Mouse (Mus musculus) forebrain, postnatal 0 days (tissue): ENCODE results near the gene A930004D18Rik. TPM values are rescaled to one million over a fixed set of nuclear protein-coding genes. Genes with fewer than 3 reads are reported as not detected.
A peak's percentile ranks its signal among the peaks of the same experiment; 100 is the strongest.

Experiments used
- ATAC-seq: fragments of 200-750 bp; cut with Nextera tagmentation; 2 replicates; pipeline ENCODE4 v1.8.0; 2017; ENCODE audit warnings: mild to moderate bottlenecking, moderate library complexity
- DNase-seq: peaks from one replicate; pipeline ENCODE4 v3.0.0-alpha.2; 2015
- H3K27ac ChIP-seq: fragments of 300-500 bp; sonication (generic); 2 replicates; pipeline ENCODE4 v1.5.1; 2014; ENCODE audit warnings: low read depth, mild to moderate bottlenecking, antibody characterized with exemption, low read length, moderate library complexity, mixed read lengths
- H3K27me3 ChIP-seq: fragments of 300-500 bp; sonication (generic); 2 replicates; pipeline ENCODE4 v1.6.1; 2014; ENCODE audit warnings: mild to moderate bottlenecking, low read length, mixed read lengths; ENCODE audit not compliant: insufficient read depth
- H3K36me3 ChIP-seq: fragments of 300-500 bp; sonication (generic); 2 replicates; pipeline ENCODE4 v1.6.1; 2014; ENCODE audit warnings: mild to moderate bottlenecking, moderate library complexity; ENCODE audit not compliant: insufficient read depth
- H3K4me1 ChIP-seq: fragments of 300-500 bp; sonication (generic); 2 replicates; pipeline ENCODE4 v1.6.1; 2014; ENCODE audit warnings: antibody characterized with exemption; ENCODE audit not compliant: insufficient read depth
- H3K4me2 ChIP-seq: fragments of 300-500 bp; sonication (generic); 2 replicates; pipeline ENCODE4 v1.6.1; 2014; ENCODE audit warnings: low read depth, mild to moderate bottlenecking, moderate library complexity
- H3K4me3 ChIP-seq: fragments of 300-500 bp; sonication (generic); 2 replicates; pipeline ENCODE4 v1.5.1; 2014; ENCODE audit warnings: low read depth, low read length, mixed read lengths
- H3K9ac ChIP-seq: fragments of 300-500 bp; sonication (generic); 2 replicates; pipeline ENCODE4 v1.6.1; 2014; ENCODE audit warnings: mild to moderate bottlenecking
- H3K9me3 ChIP-seq: fragments of 300-500 bp; sonication (generic); 2 replicates; pipeline ENCODE4 v1.6.1; 2016; ENCODE audit warnings: low read length
- CTCF ChIP-seq: sonication (generic); IDR thresholded peaks from 2 replicates; pipeline ENCODE4 v1.5.1; 2016; ENCODE audit warnings: antibody characterized with exemption, control low read depth, low read depth
- WGBS: fragments of 180-500 bp; shearing (Covaris S2); extraction: QIAGEN DNeasy Blood & Tissue Kit; methylation state at CpG from one replicate; pipeline ENCODE4 v1.1.7; 2014; 5-methylcytosine and 5-hydroxymethylcytosine counted together
- polyA plus RNA-seq: library from polyadenylated mRNA; unstranded; fragments of >200 nt; fragmentation: Nextera tagmentation; extraction: Ambion mirVana; gene quantifications from 2 replicates; pipeline ENCODE4 v1.2.1, GENCODE M21; 2015
- total RNA-seq: library from RNA; depleted of rRNA; stranded (reverse); fragments of >200 nt; gene quantifications from 2 replicates; pipeline ENCODE4 v1.2.3, GENCODE M21; 2014

The A930004D18Rik gene
- total and polyA plus RNA-seq, 2 experiments from 2014 or later, result 3.5 to 10.1 TPM

- no peaks in the 10 kb centered on the region for H3K9me3 ChIP-seq
- H3K27me3 ChIP-seq, result no peaks in the 10 kb centered on the region
- DNase-seq, result peak; percentile 78
- peak overlapping the region; percentile 86 for H3K4me2 ChIP-seq
- under 1% methylated on average over 45 of the region's 85 CpGs for WGBS
- peak; percentile 38 for ATAC-seq
- peak overlapping the region; percentile 99 for H3K27ac ChIP-seq
- peak overlapping the region; percentile 96 for H3K9ac ChIP-seq
- 0 out of 2 replicates have a peak, but pooled peaks cover 5% of the 10 kb centered on the region for H3K36me3 ChIP-seq
- no peaks in the 10 kb centered on the region for H3K4me1 ChIP-seq
- TF ChIP-seq CTCF, result no peak
- peak overlapping the region; percentile 91 for H3K4me3 ChIP-seq
These were observed 27.6 kb upstream of the A930004D18Rik start for GRCm38 (mm10) chr2:18064941-18065707.

DNA sequence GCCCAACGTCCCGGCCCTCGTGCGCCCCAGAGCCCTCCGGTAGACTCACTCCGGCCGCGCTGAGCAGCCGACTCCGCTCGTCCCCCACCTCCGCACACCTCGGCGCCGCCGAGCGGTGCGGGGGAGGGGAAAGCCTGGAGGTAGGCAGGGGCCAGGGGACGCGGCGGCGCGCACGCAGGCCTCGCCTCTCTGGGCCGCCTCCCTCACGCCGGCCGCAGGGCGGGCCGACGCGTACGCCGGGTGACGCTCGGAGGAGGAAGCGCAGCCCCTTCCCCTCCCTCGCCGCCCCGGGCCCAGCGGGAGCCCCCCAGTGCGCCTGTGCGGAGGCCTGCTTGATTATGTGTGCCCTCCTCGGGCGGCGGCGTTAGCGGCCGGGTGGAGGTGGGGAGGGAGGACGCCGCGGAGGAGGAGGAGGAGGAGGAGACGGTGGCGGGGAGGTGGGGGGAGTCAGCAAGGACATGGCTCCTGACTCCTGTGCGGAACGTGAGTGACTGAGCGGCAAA, 26.9 kb upstream of the A930004D18Rik start:
- Histone ChIP-seq H3K36me3 (0 out of 2 replicates have a peak, but pooled peaks cover 5% of the 10 kb centered on the region), H3K27ac (peak overlapping the region; percentile 99), H3K4me3 (peak overlapping the region; percentile 91), H3K9me3 (no peaks in the 10 kb centered on the region), H3K9ac (peak overlapping the region; percentile 96), H3K4me1 (no peaks in the 10 kb centered on the region), H3K4me2 (peak overlapping the region; percentile 86), H3K27me3 (no peaks in the 10 kb centered on the region)
- WGBS, result 2% methylated on average over 36 of the region's 58 CpGs
- ATAC-seq (peak; percentile 97), DNase-seq (peak; percentile 97)
- TF ChIP-seq CTCF, result no peak

DNA sequence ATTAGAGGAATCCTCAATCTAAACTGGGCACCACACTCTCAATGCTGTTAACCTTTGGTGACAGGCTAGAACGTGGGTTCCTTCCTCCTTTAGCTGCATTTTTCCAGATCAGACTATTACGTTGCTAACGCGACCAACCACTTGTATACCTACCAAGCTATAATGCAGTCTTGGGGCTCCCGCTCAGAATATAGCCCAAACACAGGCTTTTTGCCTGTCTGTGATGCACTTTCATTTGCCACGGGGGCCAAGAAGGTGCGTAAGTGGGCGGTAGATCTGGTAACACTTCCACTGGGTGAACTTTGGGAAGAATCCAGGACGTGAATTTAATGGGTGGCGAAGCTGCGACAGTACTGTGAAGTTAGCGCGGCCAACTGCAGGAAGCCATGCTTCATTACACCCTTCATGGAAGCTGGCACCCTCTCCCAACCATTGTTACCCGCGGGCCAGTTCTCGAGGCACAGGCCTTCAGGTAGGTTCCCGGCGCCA, 26.3 kb upstream of the A930004D18Rik start:
- 2% methylated on average over 18 of the region's 18 CpGs for WGBS
- TF ChIP-seq CTCF, result peak; percentile 45

DNA sequence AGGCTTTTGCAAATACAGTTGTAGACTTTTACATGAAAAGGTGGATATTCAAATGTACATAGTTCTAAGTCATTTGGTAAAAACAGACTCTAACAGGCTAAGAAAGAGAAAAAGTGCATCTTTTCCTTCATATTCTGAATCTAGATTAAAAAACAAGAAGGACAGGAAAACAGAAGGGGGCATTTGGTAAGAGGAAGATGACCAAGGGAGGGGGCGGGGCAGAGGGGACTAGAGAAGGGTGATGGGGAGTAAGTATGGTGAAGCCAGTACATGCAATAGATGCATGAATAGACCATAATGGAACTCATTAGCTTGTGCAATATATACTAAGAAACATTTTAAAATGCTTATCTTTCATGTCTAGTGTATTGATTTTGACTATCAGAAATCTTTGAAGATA, 22.9 kb upstream of the A930004D18Rik start:
- no peaks in the 10 kb centered on the region for H3K9me3 ChIP-seq
- no peak for DNase-seq
- H3K4me2 ChIP-seq, result no peak overlapping the region
- no peak for ATAC-seq
- no peak for TF ChIP-seq CTCF
- H3K4me3 ChIP-seq, result no peak overlapping the region
- no peak overlapping the region for H3K9ac ChIP-seq
- no peak overlapping the region for H3K27ac ChIP-seq
- H3K27me3 ChIP-seq, result no peaks in the 10 kb centered on the region
- no peaks in the 10 kb centered on the region for H3K36me3 ChIP-seq
- no peaks in the 10 kb centered on the region for H3K4me1 ChIP-seq
- WGBS, result 88% methylated on average over 1 of the region's 1 CpGs

More for the DNA sequence above, 26.3 kb upstream of the A930004D18Rik start:
- Histone ChIP-seq H3K27me3 (no peaks in the 10 kb centered on the region), H3K4me3 (peak overlapping the region; percentile 91), H3K27ac (peak overlapping the region; percentile 99), H3K4me2 (peak overlapping the region; percentile 86), H3K9ac (peak overlapping the region; percentile 96), H3K4me1 (no peaks in the 10 kb centered on the region), H3K9me3 (no peaks in the 10 kb centered on the region), H3K36me3 (0 out of 2 replicates have a peak, but pooled peaks cover 5% of the 10 kb centered on the region)
- DNase-seq (peak; percentile 86), ATAC-seq (peak; percentile 65)

GRCm38 (mm10) chr2:18059891-18060290, 22.4 kb upstream of the A930004D18Rik start:
- no peak overlapping the region for H3K4me3 ChIP-seq
- H3K4me1 ChIP-seq, result no peaks in the 10 kb centered on the region
- peak; percentile 25 for DNase-seq
- 98% methylated on average over 1 of the region's 1 CpGs for WGBS
- H3K36me3 ChIP-seq, result no peaks in the 10 kb centered on the region
- no peak overlapping the region for H3K4me2 ChIP-seq
- no peak for TF ChIP-seq CTCF
- no peaks in the 10 kb centered on the region for H3K27me3 ChIP-seq
- no peak overlapping the region for H3K9ac ChIP-seq
- no peaks in the 10 kb centered on the region for H3K9me3 ChIP-seq
- H3K27ac ChIP-seq, result no peak overlapping the region
- ATAC-seq, result no peak

- 51% methylated on average over 2 of the region's 2 CpGs for WGBS
- no peaks in the 10 kb centered on the region for H3K4me1 ChIP-seq
- ATAC-seq (no peak), DNase-seq (peak; percentile 26)
- TF ChIP-seq CTCF, result no peak
- H3K27me3 ChIP-seq, result no peaks in the 10 kb centered on the region
- no peak overlapping the region for H3K4me2 ChIP-seq
- no peak overlapping the region for H3K9ac ChIP-seq
- no peaks in the 10 kb centered on the region for H3K36me3 ChIP-seq
- H3K27ac ChIP-seq, result no peak overlapping the region
- H3K4me3 ChIP-seq, result no peak overlapping the region
- H3K9me3 ChIP-seq, result no peaks in the 10 kb centered on the region
These were observed 21.5 kb upstream of the A930004D18Rik start for GRCm38 (mm10) chr2:18059063-18059462.

DNA sequence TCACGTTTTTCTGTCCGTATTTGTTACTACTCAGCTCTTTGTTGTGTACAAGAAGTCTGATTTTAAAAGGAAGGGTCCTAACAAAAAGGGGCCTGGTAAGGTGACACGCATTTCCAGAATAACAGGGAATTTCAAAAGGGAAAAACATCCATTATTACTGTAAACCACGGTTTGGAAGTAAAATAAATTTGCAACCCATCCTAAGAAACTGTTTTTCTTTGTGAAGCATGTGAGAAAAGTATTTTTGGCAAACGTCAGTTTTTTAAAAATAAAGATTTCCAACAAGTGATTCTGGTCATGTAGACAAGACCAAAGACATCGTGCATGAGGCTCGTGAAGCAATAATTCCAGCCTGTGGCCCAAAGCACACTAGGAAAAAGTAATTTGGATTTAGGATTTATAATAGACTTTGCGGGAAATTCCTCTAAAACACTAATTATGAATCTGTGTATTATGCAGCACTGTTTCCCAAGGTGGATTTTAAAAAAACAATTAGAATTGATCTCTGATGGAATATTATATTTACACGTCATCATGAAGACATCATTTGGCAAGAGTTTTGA, 20.7 kb upstream of the A930004D18Rik start:
- peak overlapping the region; percentile 94 for H3K27ac ChIP-seq
- DNase-seq (no peak), ATAC-seq (no peak)
- H3K9me3 ChIP-seq, result no peaks in the 10 kb centered on the region
- no peaks in the 10 kb centered on the region for H3K4me1 ChIP-seq
- no peaks in the 10 kb centered on the region for H3K27me3 ChIP-seq
- peak overlapping the region; percentile 79 for H3K4me2 ChIP-seq
- no peak for TF ChIP-seq CTCF
- H3K4me3 ChIP-seq, result peak overlapping the region; percentile 69
- H3K36me3 ChIP-seq, result no peaks in the 10 kb centered on the region
- WGBS, result 18% methylated on average over 9 of the region's 9 CpGs
- peak overlapping the region; percentile 82 for H3K9ac ChIP-seq
